Mouse (Mus musculus): Measurements from ENCODE around the gene Fam131b.
A peak's percentile ranks its signal among the peaks of the same experiment; 100 is the strongest.

DNA sequence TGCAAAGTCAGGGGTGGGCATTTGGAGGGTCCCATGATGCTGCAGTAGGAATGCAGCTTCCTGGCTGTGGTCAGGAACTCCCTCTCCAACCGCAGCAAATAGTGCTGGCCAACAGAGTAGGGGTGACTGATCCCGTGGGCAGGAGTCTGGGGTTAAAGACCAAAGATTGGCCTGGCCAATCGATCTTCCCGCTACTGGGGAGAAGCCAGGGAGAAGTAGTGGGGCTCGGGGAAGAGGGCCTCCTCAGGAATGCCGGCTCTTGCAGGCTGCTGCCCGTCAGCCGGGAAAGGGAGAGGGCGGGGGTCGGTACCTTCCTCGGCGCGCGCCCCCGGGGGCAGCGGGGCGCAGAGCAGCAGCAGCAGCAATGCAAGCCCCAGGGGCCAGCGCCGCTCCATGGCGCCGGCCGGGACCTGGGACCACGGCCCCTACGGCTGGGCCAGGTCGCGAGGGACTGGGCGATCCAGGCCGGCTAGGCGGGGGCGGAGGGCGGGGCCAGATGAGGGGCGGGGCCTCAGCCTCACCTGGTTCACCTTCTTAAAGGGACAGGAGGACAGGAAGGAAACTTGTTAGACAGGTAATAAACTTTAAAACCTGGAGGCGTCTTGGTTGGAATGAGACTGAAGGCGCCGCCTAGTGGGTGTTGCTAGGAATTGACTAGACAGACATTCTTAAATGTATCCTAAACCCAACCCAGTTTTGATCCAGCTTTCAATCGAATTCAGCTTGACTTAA is 48.5 kb upstream of the Fam131b start, which contains the start of gene Epha1:
- TF ChIP-seq CTCF (IDR thresholded peaks at IDR 0.05; ENCODE audit: extremely low read depth, insufficient read depth, low read length) = peak; percentile 42; the same call in 1 of the 2 replicates
- TF ChIP-seq POLR2A (IDR thresholded peaks at IDR 0.05; ENCODE audit: extremely low read depth, insufficient read depth, low read length) = no peak

Data from cortical plate, adult 2 months (tissue).